Mouse (Mus musculus): Measurements from ENCODE around the gene Amer2.

The Amer2 gene

DNA sequence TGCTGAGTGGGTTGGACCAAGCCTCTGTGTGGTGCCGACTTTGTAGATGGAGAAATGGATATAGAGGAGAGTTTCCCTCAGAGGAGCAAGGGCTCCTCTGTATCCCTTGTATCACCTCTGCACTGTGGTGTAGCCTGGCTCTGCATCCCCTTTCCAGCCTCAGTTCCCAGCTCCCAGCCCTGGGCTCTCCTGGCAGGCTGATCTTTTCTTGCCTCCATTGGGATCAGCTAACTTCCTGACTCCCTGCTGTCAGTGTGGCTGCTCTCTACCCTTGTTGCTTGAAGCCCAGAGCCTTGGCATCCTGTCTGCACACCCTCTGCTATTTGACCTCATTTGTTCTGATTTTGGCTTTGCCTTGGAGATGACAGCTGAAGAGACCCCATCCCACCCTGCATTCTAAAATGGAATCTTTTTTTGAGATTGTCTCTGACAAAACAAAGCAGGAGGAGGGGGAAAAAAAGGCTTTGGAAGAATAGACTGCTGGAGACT, at the start of gene Amer2:
Gene Amer2, plus strand, starts transcription at position 439 of the 489 bp plus-strand sequence.
- no peak for TF ChIP-seq GATA4 (IDR thresholded peaks at IDR 0.05; ENCODE audit: insufficient replicate concordance, low read length)

GRCm38 (mm10) chr14:60340570-60340969, 32.5 kb upstream of the Amer2 start:
- no peak for TF ChIP-seq GATA4 (IDR thresholded peaks at IDR 0.05; ENCODE audit: insufficient replicate concordance, low read length)

DNA sequence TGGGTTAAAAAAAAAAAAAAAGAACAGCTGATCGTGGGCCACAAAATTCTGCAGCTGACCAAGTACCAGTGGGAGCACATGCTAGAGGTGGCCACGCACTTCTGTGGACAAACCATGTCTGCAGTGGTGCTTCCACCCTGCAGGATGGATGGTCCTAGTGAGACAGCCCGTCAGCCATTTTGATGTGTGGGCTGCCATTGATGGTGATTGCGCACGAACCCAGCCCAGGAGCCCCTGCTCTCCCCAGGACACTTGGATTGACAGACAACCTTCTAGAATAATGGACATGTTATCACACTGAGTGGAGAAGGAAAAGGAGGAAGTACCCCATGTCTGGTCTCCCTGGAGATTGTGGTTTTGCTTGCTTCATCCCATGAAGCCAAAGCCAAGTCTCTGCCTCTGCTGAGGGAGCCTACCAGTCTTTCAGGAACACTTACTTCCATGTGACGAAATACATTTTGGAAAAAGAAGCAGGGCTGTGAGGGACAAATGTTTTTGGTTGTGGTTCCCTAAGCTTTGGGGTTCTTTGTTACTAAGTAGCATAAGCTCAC, 27.7 kb upstream of the Amer2 start:
- TF ChIP-seq GATA4 (IDR thresholded peaks at IDR 0.05; ENCODE audit: insufficient replicate concordance, low read length) = no peak

- no peak for TF ChIP-seq GATA4 (IDR thresholded peaks at IDR 0.05; ENCODE audit: insufficient replicate concordance, low read length)
These were observed 14.7 kb upstream of the Amer2 start for GRCm38 (mm10) chr14:60358347-60358746.

GRCm38 (mm10) chr14:60361380-60362212, 11.5 kb upstream of the Amer2 start:
- TF ChIP-seq GATA4 (IDR thresholded peaks at IDR 0.05; ENCODE audit: insufficient replicate concordance, low read length) = no peak

GRCm38 (mm10) chr14:60366729-60367128, 6.3 kb upstream of the Amer2 start:
- no peak for TF ChIP-seq GATA4 (IDR thresholded peaks at IDR 0.05; ENCODE audit: insufficient replicate concordance, low read length)

DNA sequence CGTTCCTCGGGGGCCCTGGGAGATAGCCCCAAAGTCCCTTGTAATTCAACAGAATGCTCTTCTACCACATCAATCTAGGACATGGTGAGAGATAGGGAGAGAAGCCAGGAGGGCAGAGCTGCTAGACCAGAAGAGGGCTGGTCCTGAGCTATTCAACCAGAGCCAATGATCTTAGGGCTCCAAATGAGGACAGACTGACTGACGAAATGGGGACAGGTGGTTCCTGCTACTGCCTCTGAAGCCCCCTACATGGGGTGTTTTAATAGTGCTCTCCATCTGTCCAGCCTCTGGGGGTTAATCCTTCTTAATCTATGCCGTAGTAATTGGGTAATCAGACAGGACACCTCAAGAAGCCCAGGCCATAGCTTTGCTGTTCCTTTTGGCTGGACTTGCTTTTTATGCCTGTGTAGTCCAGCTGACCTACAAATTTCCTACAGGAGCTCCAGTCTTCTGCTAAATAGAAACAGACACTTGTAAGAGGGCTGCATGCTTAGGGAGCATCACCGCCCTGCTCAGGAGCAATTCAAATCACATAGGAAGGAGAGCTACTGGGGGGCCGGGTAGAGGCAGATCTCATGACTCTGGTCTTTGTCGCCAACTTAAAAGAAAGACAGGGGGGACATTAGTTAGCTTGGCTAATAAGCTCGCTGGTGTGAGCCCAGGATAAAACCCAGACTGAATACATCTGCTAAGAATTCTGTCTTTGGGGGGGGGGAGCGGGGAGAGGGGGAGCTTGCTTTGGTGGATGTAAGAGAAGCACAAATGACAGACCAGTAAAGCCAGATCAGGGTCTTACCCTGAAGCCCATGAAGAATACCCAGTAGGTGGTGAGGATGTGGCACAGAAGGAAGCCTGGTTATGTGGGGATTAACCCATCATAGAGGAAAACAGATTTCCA, 4.0 kb upstream of the Amer2 start:
- TF ChIP-seq GATA4 (IDR thresholded peaks at IDR 0.05; ENCODE audit: insufficient replicate concordance, low read length) = no peak

DNA sequence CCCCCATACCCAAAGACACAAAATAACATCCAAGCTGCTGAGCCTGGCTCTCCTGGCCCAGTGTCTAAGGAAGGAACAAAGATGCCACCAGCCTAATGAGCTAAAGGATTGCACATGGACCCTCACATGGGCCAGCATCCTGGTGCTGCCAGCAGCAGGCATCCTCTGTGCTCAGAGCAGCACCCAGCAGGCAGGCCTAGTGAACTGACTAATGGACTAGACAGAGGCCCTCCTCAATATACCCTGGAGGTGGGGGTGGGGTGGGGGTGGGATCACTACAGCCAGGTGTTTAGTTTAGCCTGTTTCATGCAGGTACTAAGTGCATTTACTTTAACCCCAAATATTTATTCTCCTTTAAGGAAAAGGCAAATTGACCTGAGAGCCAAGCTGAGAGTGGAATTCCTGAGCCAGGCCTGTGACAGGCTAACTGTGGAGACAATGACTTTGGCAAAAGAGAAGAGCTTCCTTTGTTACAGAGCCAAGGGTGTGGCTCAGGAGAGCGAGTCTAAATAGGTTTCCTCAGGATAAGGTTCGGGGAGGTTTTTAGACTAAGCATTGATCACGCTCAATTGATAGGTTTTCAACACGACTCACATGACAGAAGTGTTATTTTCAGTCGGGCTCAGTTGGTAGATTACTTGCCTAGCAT, 3.3 kb upstream of the Amer2 start:
- no peak for TF ChIP-seq GATA4 (IDR thresholded peaks at IDR 0.05; ENCODE audit: insufficient replicate concordance, low read length)

- TF ChIP-seq GATA4 (IDR thresholded peaks at IDR 0.05; ENCODE audit: insufficient replicate concordance, low read length) = no peak
These were observed 4.0 kb downstream of the Amer2 start for GRCm38 (mm10) chr14:60377107-60377506.

DNA sequence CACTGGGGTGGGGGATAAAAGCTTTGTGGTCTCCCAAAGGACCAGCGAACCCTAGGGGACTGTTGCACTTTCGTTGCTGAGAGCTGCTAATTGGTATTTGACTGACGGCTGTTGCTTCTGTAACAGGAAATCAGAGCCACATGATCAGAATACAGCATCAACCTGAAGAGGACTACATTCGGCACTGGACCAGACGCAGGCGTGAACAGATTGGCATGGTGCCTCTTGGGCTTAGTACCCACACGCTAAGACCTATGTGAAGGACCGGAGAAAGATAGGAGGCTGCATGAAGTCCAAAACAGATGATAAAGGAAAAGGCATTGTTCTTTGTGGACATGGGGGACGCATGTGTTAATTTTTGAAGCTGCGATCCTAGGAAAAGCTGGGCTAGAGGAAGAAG, 4.5 kb downstream of the Amer2 start:
- no peak for TF ChIP-seq GATA4 (IDR thresholded peaks at IDR 0.05; ENCODE audit: insufficient replicate concordance, low read length)

- TF ChIP-seq GATA4 (IDR thresholded peaks at IDR 0.05; ENCODE audit: insufficient replicate concordance, low read length) = no peak
These were observed 5.1 kb downstream of the Amer2 start for GRCm38 (mm10) chr14:60378057-60378565.

GRCm38 (mm10) chr14:60378566-60379322, 5.7 kb downstream of the Amer2 start:
- no peak for TF ChIP-seq GATA4 (IDR thresholded peaks at IDR 0.05; ENCODE audit: insufficient replicate concordance, low read length)

GRCm38 (mm10) chr14:60379323-60379957, 6.4 kb downstream of the Amer2 start:
- TF ChIP-seq GATA4 (IDR thresholded peaks at IDR 0.05; ENCODE audit: insufficient replicate concordance, low read length) = no peak

DNA sequence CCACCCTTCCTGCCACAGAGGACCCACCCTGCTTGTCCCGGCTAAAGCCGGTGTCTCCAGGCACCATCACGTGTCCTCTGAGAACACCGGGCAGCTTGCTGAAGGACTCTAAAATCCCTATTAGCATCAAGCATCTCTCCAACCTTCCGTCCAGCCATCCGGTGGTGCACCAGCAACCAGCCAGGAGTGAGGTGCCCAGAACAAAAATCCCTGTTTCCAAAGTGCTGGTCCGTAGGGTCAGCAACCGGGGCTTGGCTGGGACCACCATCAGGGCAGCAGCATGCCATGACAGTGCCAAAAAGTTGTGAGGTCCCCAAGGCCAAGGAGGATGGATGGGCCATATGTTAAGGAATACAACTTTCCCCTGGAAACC, 6.9 kb downstream of the Amer2 start:
- no peak for TF ChIP-seq GATA4 (IDR thresholded peaks at IDR 0.05; ENCODE audit: insufficient replicate concordance, low read length)

All from liver, adult (tissue).